Mouse (Mus musculus): ENCODE results near the gene Chrnd.

Chrnd gene

GRCm38 (mm10) chr1:87184751-87185139 lies 5.7 kb upstream of the Chrnd start:
- peak; percentile 90 for DNase-seq (ENCODE audit: low read depth)

DNA sequence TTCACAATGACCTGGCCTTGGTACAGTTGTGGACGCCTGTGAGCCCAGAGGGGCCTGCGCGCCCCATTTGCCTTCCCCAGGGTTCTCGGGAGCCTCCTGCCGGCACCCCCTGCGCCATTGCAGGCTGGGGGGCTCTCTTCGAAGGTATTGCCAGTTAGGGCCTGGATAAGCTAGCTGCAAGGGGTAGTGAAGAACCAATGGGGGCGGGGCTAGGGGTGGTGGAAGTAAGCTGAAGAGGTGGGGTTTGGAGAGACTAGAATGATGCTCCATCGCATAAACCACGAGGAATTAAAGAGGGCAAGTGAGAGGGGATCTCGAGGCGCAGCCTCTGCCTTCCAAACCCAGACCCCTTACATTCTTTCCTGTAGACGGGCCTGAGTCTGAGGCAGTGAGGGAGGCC lies 4.9 kb upstream of the Chrnd start:
- DNase-seq (ENCODE audit: low read depth) = no peak

- no peak for DNase-seq (ENCODE audit: low read depth)
Observed at GRCm38 (mm10) chr1:87186261-87187036, 4.0 kb upstream of the Chrnd start.

DNA sequence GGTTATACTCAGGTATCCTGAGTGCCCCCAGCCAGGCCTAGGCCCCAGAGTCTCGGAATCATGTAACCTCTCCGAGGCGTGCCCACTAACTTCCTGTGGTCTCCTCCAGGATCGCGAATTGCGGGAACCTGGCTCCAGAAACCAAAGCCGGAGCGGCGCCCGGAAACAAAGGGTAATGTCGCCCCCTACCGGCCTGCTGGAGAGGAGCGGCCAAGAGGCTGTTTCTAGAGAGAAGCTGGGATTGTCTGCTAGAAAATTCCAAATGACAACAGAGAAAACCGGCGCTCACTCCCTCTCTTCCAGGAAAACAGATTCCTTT lies 3.4 kb upstream of the Chrnd start:
- peak; percentile 92 for DNase-seq (ENCODE audit: low read depth)

- peak; percentile 62 for DNase-seq (ENCODE audit: low read depth)
Observed at GRCm38 (mm10) chr1:87197296-87197695, 6.9 kb downstream of the Chrnd start.

DNA sequence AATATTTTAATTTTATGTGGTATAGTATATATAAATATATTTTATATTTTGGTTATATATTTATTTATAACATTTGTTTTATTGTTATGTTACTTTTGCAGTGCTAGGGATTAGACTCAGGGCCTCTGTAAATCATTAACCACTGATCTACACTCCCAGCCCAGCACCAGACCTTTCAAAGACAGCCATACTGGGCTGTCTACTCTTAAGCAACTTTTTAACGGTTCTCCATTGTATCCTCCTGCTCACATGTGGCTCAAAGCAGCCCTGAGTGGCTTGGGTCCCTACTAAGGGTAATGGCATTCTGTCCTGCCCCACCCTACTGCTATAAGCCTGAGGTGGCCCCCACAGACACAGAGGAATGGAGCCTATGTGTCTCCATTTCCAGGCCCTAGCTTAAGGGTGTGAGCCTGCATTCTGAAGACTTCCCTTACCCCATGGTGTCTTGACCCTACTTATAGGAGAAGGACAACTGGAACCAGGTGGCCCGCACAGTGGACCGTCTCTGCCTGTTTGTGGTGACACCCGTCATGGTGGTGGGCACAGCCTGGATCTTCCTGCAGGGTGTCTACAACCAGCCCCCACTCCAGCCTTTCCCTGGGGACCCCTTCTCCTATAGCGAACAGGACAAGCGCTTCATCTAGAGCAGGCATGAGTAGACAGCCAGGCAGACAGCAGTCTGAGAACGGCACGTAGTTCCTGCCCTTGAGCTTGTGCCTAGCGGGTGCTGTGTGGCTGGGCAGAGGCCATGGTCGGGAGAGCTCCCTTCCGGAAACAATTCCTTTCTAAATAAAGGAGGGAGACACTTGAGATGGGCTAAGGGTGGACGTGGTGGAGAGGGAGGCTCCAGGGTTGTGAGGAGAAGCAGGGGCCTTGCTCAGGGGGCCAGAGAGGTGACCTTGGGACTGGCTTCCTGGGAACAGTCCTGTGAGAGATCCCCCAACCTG lies 8.0 kb downstream of the Chrnd start:
- no peak for DNase-seq (ENCODE audit: low read depth)

DNA sequence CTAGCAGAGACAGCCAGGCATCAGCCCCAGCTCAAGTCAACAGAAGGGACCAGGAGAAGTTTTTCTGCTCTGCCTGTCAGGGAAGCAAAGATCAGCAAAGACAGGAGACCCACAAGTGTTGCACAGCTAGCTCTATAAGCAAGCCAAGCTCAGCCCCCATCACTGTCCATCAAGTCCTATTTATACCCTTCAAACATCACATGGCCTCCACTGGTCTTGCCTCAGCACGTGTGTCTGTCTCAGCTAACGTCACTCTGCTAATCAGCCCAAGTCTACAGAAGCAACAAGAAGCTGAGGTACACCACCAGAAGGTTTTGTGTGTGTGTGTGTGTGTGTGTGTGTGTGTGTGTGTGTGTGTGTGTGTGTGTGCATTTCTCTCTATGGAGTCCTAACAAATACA lies 10.4 kb downstream of the Chrnd start:
- DNase-seq (ENCODE audit: low read depth) = peak; percentile 28

DNA sequence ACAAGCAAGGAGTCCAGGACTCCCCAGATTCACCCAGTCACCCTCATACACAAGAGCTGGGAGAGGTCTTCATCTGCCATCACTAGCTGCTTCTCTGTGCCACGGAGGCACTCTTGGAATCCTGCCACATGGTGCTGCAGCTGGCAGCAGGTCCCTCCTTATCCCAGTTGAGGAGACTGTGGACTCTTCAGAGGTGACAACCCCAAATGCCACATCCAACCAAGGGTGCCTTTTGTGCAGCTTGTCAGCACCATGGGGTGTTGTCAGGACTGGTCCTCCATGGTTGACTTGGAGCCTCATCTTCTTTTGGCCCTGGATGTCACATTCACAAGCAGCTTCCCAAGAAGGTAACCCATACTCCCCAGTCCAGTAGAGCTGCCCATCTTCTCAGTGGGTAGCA lies 11.4 kb downstream of the Chrnd start:
- DNase-seq (ENCODE audit: low read depth) = no peak

DNA sequence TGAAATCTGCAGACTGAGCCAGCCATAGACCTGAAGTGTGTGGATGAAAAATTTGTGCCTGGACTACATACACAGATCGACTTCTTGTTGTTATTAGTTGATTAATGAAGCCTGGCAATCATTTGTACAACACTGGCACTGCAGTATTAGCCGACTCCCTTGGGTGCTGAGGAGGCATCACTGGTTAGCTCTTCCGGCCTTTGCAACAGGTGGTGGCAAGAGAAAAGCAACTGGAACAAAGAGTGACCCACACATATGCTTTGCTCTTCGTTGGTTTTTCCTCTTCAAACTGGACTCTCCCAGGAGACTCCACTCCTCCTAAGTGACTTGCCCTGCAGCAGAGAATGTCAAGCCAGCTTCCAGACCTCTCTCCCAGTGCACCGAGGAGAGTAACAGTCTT lies 13.4 kb downstream of the Chrnd start:
- DNase-seq (ENCODE audit: low read depth) = no peak

GRCm38 (mm10) chr1:87204465-87204864 lies 14.1 kb downstream of the Chrnd start, which contains the start of gene Chrng:
TSS of gene Chrng (plus strand) at chr1:87204657.
- DNase-seq (ENCODE audit: low read depth) = no peak

DNA sequence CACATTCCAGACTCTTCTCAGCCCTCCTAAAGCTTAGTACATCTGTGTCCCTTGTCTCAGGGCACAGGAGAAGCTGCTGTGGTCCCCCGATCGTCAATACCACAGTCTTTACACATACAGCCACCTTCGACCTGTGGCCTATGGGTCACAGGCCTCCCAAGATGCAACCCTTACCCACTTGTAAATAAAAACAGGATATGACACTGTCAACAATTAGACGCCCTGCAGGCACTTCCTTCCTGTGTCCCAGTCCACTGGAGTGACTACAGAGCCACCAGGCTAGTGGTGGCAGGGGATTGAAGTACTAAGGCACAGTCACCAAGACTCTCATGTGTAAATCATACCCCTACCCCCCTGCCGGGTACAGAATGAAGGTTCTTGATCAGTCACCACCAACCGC lies 14.6 kb downstream of the Chrnd start:
- no peak for DNase-seq (ENCODE audit: low read depth)

DNA sequence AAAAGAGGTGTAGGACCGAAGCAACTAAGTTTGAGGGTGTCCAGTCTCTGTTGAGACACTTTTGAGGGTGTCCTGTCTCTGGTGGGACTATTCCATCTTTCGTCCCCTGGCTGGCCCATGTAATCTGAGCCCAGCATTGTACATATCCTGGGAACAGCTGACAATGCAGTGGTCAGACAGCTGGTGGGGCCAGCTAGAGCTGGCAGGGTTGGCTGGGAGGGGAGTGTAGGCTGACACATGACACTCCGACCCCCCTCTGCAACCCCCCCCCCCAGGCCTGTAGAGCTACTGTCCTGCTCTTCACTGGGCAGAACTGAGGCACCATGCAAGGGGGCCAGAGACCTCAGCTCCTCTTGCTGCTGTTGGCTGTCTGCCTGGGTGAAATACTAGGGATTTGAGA lies 15.1 kb downstream of the Chrnd start:
- no peak for DNase-seq (ENCODE audit: low read depth)

DNA sequence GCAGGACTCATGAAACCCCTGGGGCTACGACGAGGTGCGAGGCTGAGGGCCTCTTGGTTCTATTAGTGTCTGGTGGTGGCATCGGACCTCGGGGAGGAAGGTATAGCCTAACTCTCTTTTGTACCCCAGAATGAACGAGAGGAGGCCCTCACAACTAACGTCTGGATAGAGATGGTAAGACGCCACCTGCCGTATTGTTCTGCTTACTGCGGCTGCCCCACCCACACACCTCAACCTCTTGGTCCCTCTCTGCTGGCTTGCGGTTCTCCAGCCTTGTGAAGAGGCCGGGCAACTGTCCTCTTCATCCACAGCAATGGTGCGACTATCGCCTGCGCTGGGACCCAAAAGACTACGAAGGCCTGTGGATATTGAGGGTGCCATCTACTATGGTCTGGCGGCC lies 15.9 kb downstream of the Chrnd start:
- no peak for DNase-seq (ENCODE audit: low read depth)

GRCm38 (mm10) chr1:87211431-87211830 lies 21.0 kb downstream of the Chrnd start:
- DNase-seq (ENCODE audit: low read depth) = no peak

DNA sequence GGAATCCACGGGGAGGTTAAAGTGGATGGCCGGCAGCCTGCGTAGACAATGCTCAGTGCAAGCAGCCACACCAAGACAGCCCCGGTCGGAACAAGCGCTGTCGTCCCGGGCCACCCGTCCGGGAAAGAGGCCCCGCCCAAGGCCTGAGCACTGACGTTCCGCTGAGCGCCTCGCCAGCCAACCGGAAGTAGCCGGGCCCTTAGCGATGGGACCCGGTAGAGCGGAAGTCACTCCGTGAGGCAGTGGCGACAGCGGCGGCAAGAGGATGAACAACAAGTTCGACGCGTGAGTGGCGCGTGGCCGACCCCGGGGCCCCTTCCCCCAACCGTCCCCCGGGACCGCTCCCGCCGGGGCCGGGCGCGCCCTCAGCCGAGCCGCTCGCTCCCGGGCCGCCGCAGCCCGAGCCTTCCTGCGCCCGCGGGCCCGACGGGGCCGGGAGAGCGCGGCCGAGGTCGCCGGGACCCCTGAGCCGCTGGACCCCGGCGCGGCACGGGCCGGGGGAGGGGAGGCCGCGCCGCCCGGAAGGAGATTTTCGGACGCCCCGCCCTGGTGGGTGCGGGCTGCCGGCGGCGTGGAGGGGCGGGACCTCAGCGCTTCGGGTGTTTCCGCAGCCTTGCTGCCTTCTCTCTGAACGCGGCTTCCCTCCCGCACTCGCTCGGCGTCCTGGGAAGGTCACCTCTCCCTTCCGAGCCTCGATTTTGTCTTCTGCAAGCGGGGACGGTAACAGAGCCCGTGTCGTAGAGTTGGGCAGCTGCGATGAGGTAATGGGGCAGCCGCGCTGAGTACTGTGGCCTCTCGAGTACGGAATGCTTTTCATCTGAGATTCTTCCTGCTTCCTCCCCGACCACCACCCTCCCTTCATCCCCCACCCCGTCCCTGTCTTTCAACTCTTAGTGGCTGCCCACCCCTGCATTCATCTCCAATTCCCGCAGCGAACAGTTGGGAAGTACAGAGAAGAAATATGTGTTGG lies 23.6 kb downstream of the Chrnd start, which contains the start of gene Eif4e2:
Eif4e2 (plus strand) TSS at position 180 of the 970 bp plus-strand sequence.
- peak; percentile 97 for DNase-seq (ENCODE audit: low read depth)

DNA sequence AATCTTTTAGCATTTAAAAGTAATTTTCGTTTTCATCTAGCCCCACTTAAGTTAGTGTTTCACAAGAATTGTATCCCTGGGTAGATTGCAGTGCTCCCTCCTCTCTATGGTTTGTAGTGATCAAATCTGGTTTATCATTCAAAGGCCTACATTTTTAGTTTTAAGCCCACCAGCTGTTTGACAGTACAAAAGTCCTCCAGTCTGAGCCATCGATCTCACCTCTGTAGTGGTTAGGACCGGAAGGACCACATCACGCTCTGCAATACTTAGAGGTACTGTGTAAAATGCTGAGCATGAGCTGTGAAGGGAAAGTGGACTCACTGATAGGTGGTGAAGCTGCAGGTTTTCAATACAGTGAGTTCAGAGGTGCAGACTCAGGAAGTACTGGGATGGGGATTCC lies 24.3 kb downstream of the Chrnd start:
- no peak for DNase-seq (ENCODE audit: low read depth)

GRCm38 (mm10) chr1:87217938-87218337 lies 27.5 kb downstream of the Chrnd start:
- DNase-seq (ENCODE audit: low read depth) = peak; percentile 33

DNA sequence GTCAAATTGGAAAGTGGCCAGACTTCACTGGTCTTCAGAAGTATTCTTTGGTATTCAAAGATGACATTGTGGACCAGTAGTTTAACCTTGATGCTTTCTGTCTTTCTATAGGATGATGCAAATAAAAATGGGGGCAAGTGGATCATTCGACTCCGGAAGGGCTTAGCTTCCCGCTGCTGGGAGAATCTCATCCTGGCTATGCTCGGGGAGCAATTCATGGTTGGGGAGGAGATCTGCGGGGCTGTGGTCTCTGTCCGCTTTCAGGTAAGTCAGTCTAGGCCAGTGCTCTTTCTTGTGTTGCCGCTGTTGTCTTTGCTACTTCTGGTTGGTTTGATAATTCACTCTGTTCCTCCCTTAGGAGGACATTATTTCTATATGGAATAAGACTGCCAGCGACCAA lies 35.3 kb downstream of the Chrnd start:
- DNase-seq (ENCODE audit: low read depth) = no peak

DNA sequence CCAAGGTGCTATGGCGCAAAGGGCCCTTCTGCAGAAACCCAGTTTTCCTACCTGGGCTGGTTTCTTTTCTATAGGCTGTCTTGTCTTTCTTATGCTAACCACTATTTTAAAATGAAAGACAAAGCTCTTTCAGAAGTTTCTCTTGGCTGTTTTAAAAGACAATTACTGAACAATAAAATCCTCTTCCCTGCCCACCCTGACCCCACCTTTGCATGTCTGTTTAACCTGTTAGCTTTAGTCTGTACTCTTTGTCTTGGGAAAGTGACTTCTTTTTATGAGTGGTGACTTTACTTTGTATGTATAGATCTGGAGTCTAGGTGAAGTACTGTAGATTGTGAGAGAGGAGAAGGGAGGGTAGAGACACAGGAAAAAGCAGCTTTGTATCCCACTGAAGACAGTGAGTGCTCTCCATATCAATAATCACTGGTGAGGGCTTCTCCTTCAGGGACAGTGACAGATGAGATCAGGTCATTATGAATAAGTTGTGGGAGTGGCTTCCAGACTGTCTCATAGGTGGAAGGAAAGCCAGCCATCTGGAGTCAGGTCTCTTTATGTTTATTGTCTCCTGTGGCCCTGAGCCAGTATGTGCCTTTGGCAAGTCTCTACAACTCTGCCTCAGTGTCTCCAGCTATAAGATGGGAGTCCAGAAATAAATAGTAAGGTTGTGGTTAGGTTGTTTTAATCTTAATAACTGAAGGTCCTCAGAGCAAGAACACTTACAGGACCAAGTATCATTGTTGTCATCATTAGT lies 36.2 kb downstream of the Chrnd start:
- no peak for DNase-seq (ENCODE audit: low read depth)

GRCm38 (mm10) chr1:87227160-87227550 lies 36.7 kb downstream of the Chrnd start:
- no peak for DNase-seq (ENCODE audit: low read depth)

DNA sequence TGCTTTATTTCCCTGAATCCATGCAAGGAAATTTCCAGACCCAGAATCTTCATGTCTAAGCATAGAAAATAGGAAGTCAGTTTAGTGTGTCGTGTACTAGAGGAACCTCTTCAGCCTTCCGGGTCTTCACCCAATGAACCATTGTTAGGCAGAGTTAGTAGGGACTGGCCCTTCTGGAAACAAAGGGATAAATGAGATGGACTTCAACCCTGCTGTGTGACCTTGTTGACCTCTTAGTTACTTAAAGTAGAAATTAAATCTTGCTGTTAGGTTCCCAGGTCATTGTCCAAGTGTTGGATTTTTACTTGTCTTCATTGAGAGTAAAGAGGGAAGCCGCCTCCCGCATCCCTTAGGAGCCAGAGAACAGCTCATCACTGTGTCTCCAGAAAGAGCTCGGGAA lies 40.2 kb downstream of the Chrnd start:
- no peak for DNase-seq (ENCODE audit: low read depth)

Data from NIH3T3 (cell line).